Mouse (Mus musculus): ENCODE measurements around the gene 1700001L19Rik.

Gene 1700001L19Rik

DNA sequence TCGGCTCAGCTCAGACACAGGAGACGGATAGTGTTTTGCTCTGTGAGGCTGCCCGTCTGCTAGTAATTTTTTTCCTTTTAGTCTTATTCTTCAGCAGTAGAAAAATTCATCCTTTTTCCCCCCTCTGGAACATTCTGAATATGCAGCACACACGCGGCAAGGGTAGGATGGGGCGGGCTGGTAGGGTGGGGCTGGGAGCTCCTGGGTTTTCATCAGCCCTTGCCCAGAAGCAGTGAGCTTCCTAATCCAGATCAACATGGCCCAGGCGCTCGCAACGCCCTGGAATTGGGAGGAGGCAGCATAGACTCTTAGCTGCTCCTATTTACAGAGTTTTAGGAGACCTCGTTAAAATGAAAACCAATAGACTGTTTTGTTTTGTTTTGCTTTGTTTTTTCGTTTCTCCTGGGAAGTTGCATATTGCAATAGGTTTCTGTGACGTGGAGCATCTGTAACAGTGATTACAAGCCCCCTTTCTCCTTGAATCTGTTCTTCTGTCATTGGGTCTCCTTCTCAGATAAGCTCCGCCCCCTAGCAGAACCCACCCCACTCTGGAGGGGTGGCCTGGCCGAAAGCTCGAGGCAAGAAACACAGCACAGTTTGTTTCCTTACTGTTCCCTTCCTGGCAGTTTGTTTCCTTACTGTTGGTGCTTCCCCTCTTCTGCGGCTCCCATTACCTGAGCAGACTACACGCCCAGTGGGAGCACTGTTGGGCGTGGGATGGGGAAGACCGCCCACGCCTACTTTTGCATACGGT, 10.6 kb downstream of the 1700001L19Rik start:
- DNase-seq (ENCODE audit: extremely low spot score), result no peak

DNA sequence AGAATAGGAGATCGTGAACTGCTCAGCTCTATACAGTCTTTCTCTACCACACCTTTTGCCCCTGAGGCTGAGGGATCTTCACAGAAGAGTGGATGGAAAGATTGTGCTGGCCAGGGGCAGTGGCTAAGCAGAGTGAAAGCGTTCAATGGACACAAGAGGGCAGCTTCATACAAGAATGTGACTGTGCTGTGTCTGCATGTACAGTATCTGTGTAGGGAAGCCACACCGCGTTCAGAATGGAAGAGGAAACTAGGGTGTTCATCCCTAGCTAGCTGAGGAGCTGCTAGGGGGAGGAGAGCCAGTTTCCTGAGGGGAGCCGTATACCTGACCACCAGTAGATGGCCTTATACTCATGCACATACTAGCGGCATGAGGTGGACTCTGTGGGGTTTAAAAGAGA, 25.6 kb downstream of the 1700001L19Rik start:
- DNase-seq (ENCODE audit: extremely low spot score), result no peak

DNA sequence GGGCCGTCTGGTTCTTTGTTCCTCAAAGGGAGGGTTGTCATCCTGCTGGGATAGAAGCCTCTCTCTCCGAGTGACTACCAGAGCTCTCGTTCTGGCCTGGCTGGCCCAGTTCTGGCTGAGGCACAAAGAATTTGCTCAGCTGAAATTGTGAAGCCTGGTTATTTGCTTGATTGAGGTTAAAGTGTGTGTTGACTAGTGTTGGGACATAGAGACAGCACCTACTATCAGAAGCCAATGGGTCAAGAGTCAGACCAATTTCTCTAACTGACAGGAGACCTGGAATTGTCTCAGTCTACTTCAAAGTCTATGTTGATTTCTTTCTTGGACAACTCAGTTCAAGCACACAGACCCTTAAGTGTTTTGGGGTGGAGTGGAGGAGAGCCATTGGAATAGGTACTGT, 29.8 kb downstream of the 1700001L19Rik start:
- DNase-seq (ENCODE audit: extremely low spot score), result no peak

DNA sequence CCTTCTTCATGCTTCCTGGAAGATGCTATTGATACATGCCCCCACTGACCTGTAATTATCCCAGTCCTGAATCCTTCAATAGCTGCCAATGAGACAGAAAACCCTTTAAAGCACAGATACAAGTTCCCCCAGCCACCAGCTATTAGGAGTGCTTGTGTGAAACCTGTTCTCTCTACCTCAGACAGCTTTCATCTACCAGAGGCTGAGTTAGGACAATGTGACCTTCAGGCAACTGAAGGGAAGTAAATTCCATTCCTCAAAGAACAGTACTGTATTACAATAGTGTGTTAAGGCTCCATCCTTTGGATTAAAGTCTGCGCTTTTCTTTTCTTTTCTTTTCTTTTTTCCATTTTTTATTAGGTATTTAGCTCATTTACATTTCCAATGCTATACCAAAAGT, 45.6 kb downstream of the 1700001L19Rik start:
- DNase-seq (ENCODE audit: extremely low spot score), result no peak

Data from embryo, embryonic 9.5 days (tissue).